Mouse (Mus musculus) liver, embryonic 16.5 days (tissue): ENCODE results near the gene Mapk14. TPM values are rescaled to one million over a fixed set of nuclear protein-coding genes. Genes with fewer than 3 reads are reported as not detected.

Experiments
- ATAC-seq: fragments of 200-750 bp; cut with Nextera tagmentation; 2 replicates; pipeline ENCODE4 v1.8.0; 2017; ENCODE audit warnings: low read depth, mild to moderate bottlenecking, moderate number of reproducible peaks, moderate library complexity
- H3K27ac ChIP-seq: fragments of 300-500 bp; sonication (generic); 2 replicates; pipeline ENCODE4 v1.5.1; 2014; ENCODE audit warnings: mild to moderate bottlenecking, low read length
- H3K27me3 ChIP-seq: fragments of 300-500 bp; sonication (generic); 2 replicates; pipeline ENCODE4 v1.6.1; 2014; ENCODE audit warnings: low read depth, low read length, mixed read lengths; ENCODE audit not compliant: control insufficient read depth, insufficient read depth
- H3K36me3 ChIP-seq: fragments of 300-500 bp; sonication (generic); 2 replicates; pipeline ENCODE4 v1.6.1; 2014; ENCODE audit warnings: mild to moderate bottlenecking; ENCODE audit not compliant: control insufficient read depth, insufficient read depth
- H3K4me1 ChIP-seq: fragments of 300-500 bp; sonication (generic); 2 replicates; pipeline ENCODE4 v1.6.1; 2014; ENCODE audit warnings: low read depth, low read length, mixed read lengths; ENCODE audit not compliant: control insufficient read depth
- H3K4me2 ChIP-seq: fragments of 300-500 bp; sonication (generic); 2 replicates; pipeline ENCODE4 v1.6.1; 2014; ENCODE audit warnings: low read depth, low read length, mixed read lengths
- H3K4me3 ChIP-seq: fragments of 300-500 bp; sonication (generic); 2 replicates; pipeline ENCODE4 v1.5.1; 2014; ENCODE audit warnings: low read depth, mild to moderate bottlenecking, low read length
- H3K9ac ChIP-seq: fragments of 300-500 bp; sonication (generic); 2 replicates; pipeline ENCODE4 v1.6.1; 2014; ENCODE audit warnings: low read depth, low read length
- H3K9me3 ChIP-seq: fragments of 300-500 bp; sonication (generic); replicated peaks from 2 replicates; pipeline ENCODE4 v1.6.1; 2016; ENCODE audit warnings: low read length; ENCODE audit not compliant: control insufficient read depth
- WGBS: fragments of 180-500 bp; shearing (Covaris S2); extraction: QIAGEN DNeasy Blood & Tissue Kit; methylation state at CpG from one replicate; pipeline ENCODE4 v1.1.7; 2014; ENCODE audit not compliant: insufficient replicate concordance; 5-methylcytosine and 5-hydroxymethylcytosine counted together
- polyA plus RNA-seq: library from polyadenylated mRNA; unstranded; fragments of >200 nt; fragmentation: Nextera tagmentation; extraction: Ambion mirVana; gene quantifications from 2 replicates; pipeline ENCODE4 v1.2.1, GENCODE M21; 2015

The Mapk14 gene
- polyA plus RNA-seq, 1 experiment from 2014 or later: 25.9 TPM

DNA sequence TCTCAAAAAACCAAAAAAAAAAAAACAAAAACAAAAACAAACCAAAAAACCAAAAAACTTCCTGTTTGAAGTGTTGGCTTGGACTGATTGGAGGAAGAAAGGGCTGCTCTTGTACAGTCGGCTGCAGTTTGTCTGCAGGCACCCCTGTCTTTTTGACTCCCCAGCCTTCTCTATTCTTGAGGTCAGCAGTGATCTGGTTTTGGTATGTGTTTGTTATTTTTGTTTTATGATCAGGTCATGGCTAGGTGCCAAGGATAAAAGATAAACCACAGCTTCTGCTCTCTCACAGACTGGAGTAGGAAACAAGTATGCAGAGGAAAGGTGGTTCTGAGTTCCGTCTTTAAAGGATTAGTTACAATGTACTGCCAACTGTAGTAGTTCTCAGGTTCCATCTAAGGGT, 11.5 kb downstream of the Mapk14 start:
- H3K27me3 ChIP-seq: no peaks in the 10 kb centered on the region
- no peaks in the 10 kb centered on the region for H3K36me3 ChIP-seq
- H3K4me2 ChIP-seq: no peak overlapping the region
- no peak overlapping the region for H3K27ac ChIP-seq
- H3K4me3 ChIP-seq: no peak overlapping the region
- no peak overlapping the region for H3K9ac ChIP-seq
- H3K9me3 ChIP-seq: no peaks in the 10 kb centered on the region
- peaks cover 27% of the 10 kb centered on the region for H3K4me1 ChIP-seq
- WGBS: 59% methylated on average over 2 of the region's 2 CpGs
- ATAC-seq: no peak

GRCm38 (mm10) chr17:28706697-28707096, 15.6 kb downstream of the Mapk14 start:
- H3K27ac ChIP-seq: no peak overlapping the region
- no peaks in the 10 kb centered on the region for H3K27me3 ChIP-seq
- no peaks in the 10 kb centered on the region for H3K9me3 ChIP-seq
- no peak for ATAC-seq
- H3K9ac ChIP-seq: no peak overlapping the region
- no peak overlapping the region for H3K4me2 ChIP-seq
- no peaks in the 10 kb centered on the region for H3K36me3 ChIP-seq
- 12% methylated on average over 1 of the region's 1 CpGs for WGBS
- no peak overlapping the region for H3K4me3 ChIP-seq
- H3K4me1 ChIP-seq: peaks cover 28% of the 10 kb centered on the region

DNA sequence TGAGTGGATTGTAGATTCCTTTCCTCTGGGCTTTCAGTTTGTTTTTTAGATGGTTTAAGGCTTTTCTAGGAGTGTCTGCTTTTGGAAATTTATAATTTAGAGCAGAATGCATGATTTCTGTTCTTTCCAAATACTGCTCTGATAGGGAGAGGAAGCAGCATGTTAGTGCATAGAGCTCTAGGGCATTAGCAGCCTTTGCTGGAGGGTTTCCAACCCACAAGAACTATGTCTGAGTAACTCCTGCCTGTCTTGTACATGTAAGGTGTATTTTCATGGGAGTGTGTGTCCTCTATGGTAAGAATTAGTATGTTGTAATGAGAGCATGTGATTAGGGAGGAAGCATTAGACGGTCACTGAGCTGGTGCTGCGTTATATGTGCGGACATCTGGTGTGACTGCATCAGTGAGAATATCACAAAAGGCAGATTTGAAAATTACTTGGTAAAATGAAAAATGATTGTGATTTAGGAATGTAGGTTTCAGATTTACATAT, 16.1 kb downstream of the Mapk14 start:
- no peaks in the 10 kb centered on the region for H3K27me3 ChIP-seq
- no peaks in the 10 kb centered on the region for H3K36me3 ChIP-seq
- no peak overlapping the region for H3K9ac ChIP-seq
- H3K4me1 ChIP-seq: peaks cover 28% of the 10 kb centered on the region
- H3K4me2 ChIP-seq: no peak overlapping the region
- H3K9me3 ChIP-seq: no peaks in the 10 kb centered on the region
- H3K4me3 ChIP-seq: no peak overlapping the region
- WGBS: 80% methylated on average over 3 of the region's 3 CpGs
- ATAC-seq: no peak
- H3K27ac ChIP-seq: no peak overlapping the region

- no peak overlapping the region for H3K4me2 ChIP-seq
- H3K36me3 ChIP-seq: no peaks in the 10 kb centered on the region
- no peaks in the 10 kb centered on the region for H3K27me3 ChIP-seq
- no peaks in the 10 kb centered on the region for H3K9me3 ChIP-seq
- no peak overlapping the region for H3K4me3 ChIP-seq
- ATAC-seq: no peak
- 50% methylated on average over 2 of the region's 2 CpGs for WGBS
- H3K27ac ChIP-seq: no peak overlapping the region
- no peak overlapping the region for H3K9ac ChIP-seq
- H3K4me1 ChIP-seq: peaks cover 27% of the 10 kb centered on the region
These were observed 16.7 kb downstream of the Mapk14 start for GRCm38 (mm10) chr17:28707816-28708215.

- Histone ChIP-seq H3K4me2 (no peak overlapping the region), H3K4me3 (no peak overlapping the region), H3K27me3 (no peaks in the 10 kb centered on the region), H3K9me3 (no peaks in the 10 kb centered on the region), H3K27ac (no peak overlapping the region), H3K36me3 (peaks cover 4% of the 10 kb centered on the region), H3K4me1 (peaks cover 27% of the 10 kb centered on the region), H3K9ac (no peak overlapping the region)
- WGBS: 15% methylated on average over 2 of the region's 2 CpGs
- no peak for ATAC-seq
These were observed 17.9 kb downstream of the Mapk14 start for GRCm38 (mm10) chr17:28708989-28709388.

- ATAC-seq: no peak
- H3K27ac ChIP-seq: peak overlapping the region; percentile 44; the same call in 1 of the 2 replicates
- H3K4me3 ChIP-seq: no peak overlapping the region
- H3K9ac ChIP-seq: no peak overlapping the region
- no peaks in the 10 kb centered on the region for H3K9me3 ChIP-seq
- H3K36me3 ChIP-seq: peaks cover 9% of the 10 kb centered on the region
- WGBS: 54% methylated on average over 8 of the region's 8 CpGs
- no peak overlapping the region for H3K4me2 ChIP-seq
- peaks cover 27% of the 10 kb centered on the region for H3K4me1 ChIP-seq
- no peaks in the 10 kb centered on the region for H3K27me3 ChIP-seq
These were observed 18.6 kb downstream of the Mapk14 start for GRCm38 (mm10) chr17:28709552-28710290.

DNA sequence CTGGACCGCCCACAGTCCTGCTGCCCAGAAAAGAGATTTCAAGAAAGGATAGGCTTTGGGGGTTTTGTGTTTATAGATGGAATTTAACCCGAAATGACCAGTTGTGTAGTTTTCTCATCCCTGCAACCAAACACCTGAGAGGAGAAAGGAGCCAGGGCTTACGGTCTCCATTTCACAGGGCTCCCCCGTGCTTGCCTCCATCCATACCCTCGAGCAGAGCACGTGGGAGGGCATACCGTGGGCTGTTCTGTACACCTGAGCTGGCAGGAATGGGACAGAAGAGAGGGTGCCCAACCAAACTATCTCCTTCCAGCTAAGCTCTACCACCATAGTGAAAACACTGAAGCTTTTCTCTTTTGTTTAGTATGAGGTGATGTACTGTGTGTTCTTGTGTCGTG, 19.2 kb downstream of the Mapk14 start:
- ATAC-seq: no peak
- no peaks in the 10 kb centered on the region for H3K27me3 ChIP-seq
- no peak overlapping the region for H3K4me2 ChIP-seq
- peaks cover 13% of the 10 kb centered on the region for H3K36me3 ChIP-seq
- WGBS: 78% methylated on average over 8 of the region's 8 CpGs
- no peak overlapping the region for H3K4me3 ChIP-seq
- H3K9ac ChIP-seq: no peak overlapping the region
- no peak overlapping the region for H3K27ac ChIP-seq
- H3K4me1 ChIP-seq: peaks cover 27% of the 10 kb centered on the region
- no peaks in the 10 kb centered on the region for H3K9me3 ChIP-seq

GRCm38 (mm10) chr17:28711237-28711636, 20.1 kb downstream of the Mapk14 start:
- Histone ChIP-seq H3K4me2 (no peak overlapping the region), H3K4me1 (peaks cover 27% of the 10 kb centered on the region), H3K4me3 (no peak overlapping the region), H3K9me3 (no peaks in the 10 kb centered on the region), H3K36me3 (peaks cover 18% of the 10 kb centered on the region), H3K27me3 (no peaks in the 10 kb centered on the region), H3K9ac (no peak overlapping the region), H3K27ac (no peak overlapping the region)
- 77% methylated on average over 6 of the region's 6 CpGs for WGBS
- ATAC-seq: 0 out of 2 replicates have a peak, but pooled peaks have one; percentile 54

- 69% methylated on average over 6 of the region's 6 CpGs for WGBS
- Histone ChIP-seq H3K9me3 (no peaks in the 10 kb centered on the region), H3K4me1 (peaks cover 21% of the 10 kb centered on the region), H3K9ac (no peak overlapping the region), H3K4me3 (no peak overlapping the region), H3K27ac (no peak overlapping the region), H3K27me3 (no peaks in the 10 kb centered on the region), H3K36me3 (peaks cover 22% of the 10 kb centered on the region), H3K4me2 (no peak overlapping the region)
- no peak for ATAC-seq
These were observed 21.2 kb downstream of the Mapk14 start for GRCm38 (mm10) chr17:28712305-28712704.
